Mouse (Mus musculus): ENCODE data around the gene Dpy19l3.

Dpy19l3 gene

GRCm38 (mm10) chr7:35754033-35754885 is at the start of gene Dpy19l3:
Dpy19l3 (minus strand) TSS chr7:35754454.
- in situ Hi-C loops (cut with MboI; ENCODE audit: low sequenced_read_pairs) = no loop called here

- in situ Hi-C loops (cut with MboI; ENCODE audit: low sequenced_read_pairs) = no loop called here
These were observed 48.8 kb upstream of the Dpy19l3 start, which contains the start of gene Zfp507 for GRCm38 (mm10) chr7:35802906-35803595. Zfp507 (minus strand) TSS chr7:35803003.

- in situ Hi-C loops (cut with MboI; ENCODE audit: low sequenced_read_pairs) = no loop called here
These were observed 48.1 kb upstream of the Dpy19l3 start for GRCm38 (mm10) chr7:35802201-35802905.

- in situ Hi-C loops (cut with MboI; ENCODE audit: low sequenced_read_pairs) = no loop called here
These were observed 41.9 kb upstream of the Dpy19l3 start for GRCm38 (mm10) chr7:35796123-35796522.

GRCm38 (mm10) chr7:35794145-35794664 is 40.0 kb upstream of the Dpy19l3 start:
- in situ Hi-C loops (cut with MboI; ENCODE audit: low sequenced_read_pairs) = no loop called here

GRCm38 (mm10) chr7:35792150-35792848 is 38.0 kb upstream of the Dpy19l3 start:
- in situ Hi-C loops (cut with MboI; ENCODE audit: low sequenced_read_pairs) = no loop called here

- in situ Hi-C loops (cut with MboI; ENCODE audit: low sequenced_read_pairs) = no loop called here
These were observed 36.7 kb upstream of the Dpy19l3 start for GRCm38 (mm10) chr7:35790926-35791325.

- in situ Hi-C loops (cut with MboI; ENCODE audit: low sequenced_read_pairs) = no loop called here
These were observed 35.9 kb upstream of the Dpy19l3 start for GRCm38 (mm10) chr7:35790201-35790600.

GRCm38 (mm10) chr7:35785579-35785978 is 31.3 kb upstream of the Dpy19l3 start:
- in situ Hi-C loops (cut with MboI; ENCODE audit: low sequenced_read_pairs) = no loop called here

- in situ Hi-C loops (cut with MboI; ENCODE audit: low sequenced_read_pairs) = no loop called here
These were observed 28.0 kb upstream of the Dpy19l3 start for GRCm38 (mm10) chr7:35782252-35782651.

- in situ Hi-C loops (cut with MboI; ENCODE audit: low sequenced_read_pairs) = no loop called here
These were observed 19.9 kb upstream of the Dpy19l3 start for GRCm38 (mm10) chr7:35774127-35774526.

- in situ Hi-C loops (cut with MboI; ENCODE audit: low sequenced_read_pairs) = no loop called here
These were observed 18.1 kb upstream of the Dpy19l3 start for GRCm38 (mm10) chr7:35772347-35772746.

- in situ Hi-C loops (cut with MboI; ENCODE audit: low sequenced_read_pairs) = no loop called here
These were observed 16.9 kb upstream of the Dpy19l3 start for GRCm38 (mm10) chr7:35771106-35771505.

- in situ Hi-C loops (cut with MboI; ENCODE audit: low sequenced_read_pairs) = no loop called here
These were observed 15.9 kb upstream of the Dpy19l3 start for GRCm38 (mm10) chr7:35770122-35770521.

- in situ Hi-C loops (cut with MboI; ENCODE audit: low sequenced_read_pairs) = no loop called here
These were observed 10.2 kb upstream of the Dpy19l3 start for GRCm38 (mm10) chr7:35764461-35764860.

GRCm38 (mm10) chr7:35761801-35762200 is 7.5 kb upstream of the Dpy19l3 start:
- in situ Hi-C loops (cut with MboI; ENCODE audit: low sequenced_read_pairs) = no loop called here

GRCm38 (mm10) chr7:35759602-35760001 is 5.3 kb upstream of the Dpy19l3 start:
- in situ Hi-C loops (cut with MboI; ENCODE audit: low sequenced_read_pairs) = no loop called here

- in situ Hi-C loops (cut with MboI; ENCODE audit: low sequenced_read_pairs) = no loop called here
These were observed 2.5 kb upstream of the Dpy19l3 start for GRCm38 (mm10) chr7:35756510-35757440.

GRCm38 (mm10) chr7:35754886-35755168 is 573 bp upstream of the Dpy19l3 start:
- in situ Hi-C loops (cut with MboI; ENCODE audit: low sequenced_read_pairs) = no loop called here

All from CH12F3 (cell line).